Mouse (Mus musculus) megakaryocyte, embryonic 14.5 days (primary cell): ENCODE results near the gene Nipsnap1.

Experiments used
- FLI1 ChIP-seq: IDR thresholded peaks from 2 replicates; pipeline ENCODE4 v1.6.1; 2012; ENCODE audit warnings: low read length, inconsistent platforms, mixed read lengths
- GATA1 ChIP-seq: IDR thresholded peaks from 3 replicates; pipeline ENCODE4 v1.6.1; 2012; ENCODE audit warnings: mixed read lengths, low read length, inconsistent platforms, borderline replicate concordance

GRCm38 (mm10) chr11:4838235-4838634 is 35.5 kb upstream of the Nipsnap1 start:
- no peak for TF ChIP-seq GATA1
- no peak for TF ChIP-seq FLI1
